Mouse (Mus musculus): ENCODE data around the gene Fzr1.

DNA sequence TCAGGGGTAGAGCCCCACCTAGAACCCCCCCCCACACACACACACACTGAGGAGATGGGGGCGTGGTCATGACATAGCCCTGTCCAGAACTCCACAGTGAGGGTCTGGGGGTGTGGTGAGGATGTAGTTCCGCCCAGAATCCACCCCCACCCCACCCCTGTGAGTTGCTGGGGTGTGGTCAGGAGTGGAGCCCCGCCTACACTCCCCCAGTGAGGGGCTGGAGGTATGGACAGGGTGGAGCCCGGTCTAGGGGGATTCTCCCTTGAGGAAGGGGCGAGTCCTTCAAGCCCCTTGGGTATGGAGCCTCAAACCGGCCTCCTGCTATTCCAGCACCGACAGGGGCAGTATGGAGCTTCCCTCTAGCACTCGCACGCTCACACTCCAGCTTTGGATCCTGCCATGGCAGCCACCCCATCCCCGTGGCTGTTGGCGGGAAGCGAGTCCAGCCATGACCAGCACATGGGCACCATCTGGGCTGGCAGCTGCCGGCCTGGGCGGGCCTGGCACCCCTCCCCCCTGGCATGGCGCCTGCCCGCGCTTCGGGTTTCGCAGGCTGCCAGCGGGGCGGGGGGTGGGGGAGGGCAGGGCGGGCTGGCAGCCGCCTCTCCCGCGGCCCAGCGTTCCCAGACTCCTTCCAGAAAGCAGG lies 38.4 kb upstream of the Fzr1 start:
- TF ChIP-seq POLR2A (IDR thresholded peaks at IDR 0.05; ENCODE audit: insufficient read depth, low read length) (no peak), CTCF (IDR thresholded peaks at IDR 0.05; ENCODE audit: low read depth, low read length) (no peak), EP300 (IDR thresholded peaks at IDR 0.05; ENCODE audit: insufficient read depth, low read depth, low read length) (no peak)
